Mouse (Mus musculus) left cerebral cortex, postnatal 25 days (tissue): ENCODE results near the gene Ttc16. TPM values are rescaled to one million over a fixed set of nuclear protein-coding genes. Genes with fewer than 3 reads are reported as not detected.
A peak's percentile ranks its signal among the peaks of the same experiment; 100 is the strongest.

Source experiments
- DNase-seq, 2 experiments: peaks; one replicate each; pipeline ENCODE4 v3.0.0; 2022; ENCODE audit warnings: low spot score in 2 of 2, mixed read lengths in 1 of 2
- intact Hi-C: fragments of 180-260 bp; cut with DNase I; formaldehyde crosslinking; loops from one replicate; pipeline ENCODE4 v1.15.1; 2025
- total RNA-seq, 2 experiments: library from RNA; stranded (reverse); gene quantifications; 2 replicates each; pipeline ENCODE4 v1.2.3; 2021

Ttc16 gene
- total RNA-seq, 2 experiments from 2014 or later, result 0.27 to 0.87 TPM

DNA sequence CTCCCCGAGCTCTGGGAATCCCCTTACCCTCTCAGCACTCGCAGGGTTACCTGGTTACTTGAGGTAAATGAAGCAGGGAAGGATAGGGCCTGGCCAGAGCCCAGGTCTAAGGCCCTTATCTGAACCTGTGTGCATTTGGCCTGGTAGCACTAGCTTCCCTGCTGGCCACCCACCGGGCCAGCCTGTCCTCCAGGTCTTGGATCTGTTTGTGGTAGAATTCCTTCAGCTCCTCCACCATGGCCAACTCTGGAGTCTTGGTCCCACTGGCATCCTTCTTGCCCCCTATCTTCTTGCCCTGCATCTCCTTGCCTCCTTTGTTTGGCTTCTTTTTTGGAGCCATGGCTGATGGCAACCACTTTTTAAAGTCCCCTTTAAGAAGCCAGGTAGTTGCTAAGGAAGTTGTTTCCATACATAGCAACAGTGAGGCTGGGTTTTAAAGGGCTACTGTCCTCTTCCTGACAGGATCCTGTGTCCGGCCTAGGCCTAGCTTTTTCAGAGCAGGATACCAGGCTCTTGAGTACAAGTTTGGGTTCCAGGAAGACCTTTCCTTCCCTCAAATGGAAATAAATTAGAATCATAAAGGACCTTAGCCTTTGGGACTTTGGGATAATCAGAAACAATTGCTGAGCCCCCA is 8.7 kb upstream of the Ttc16 start, which contains the start of gene Cfap157:
Cfap157 (minus strand) TSS at position 381 of the 634 bp plus-strand sequence.
- intact Hi-C loops, result loop anchor here (5.0 kb wide), 1 partner anchor 143 kb away; no protein-coding TSS in a partner anchor
- peak in 1 of 2 experiments; percentile 55 for DNase-seq

- intact Hi-C loops, result loop anchor here (5.0 kb wide), 1 partner anchor 146 kb away; no protein-coding TSS in a partner anchor
- no peak for DNase-seq
Measured at GRCm38 (mm10) chr2:32781710-32782109, 6.3 kb upstream of the Ttc16 start.

DNA sequence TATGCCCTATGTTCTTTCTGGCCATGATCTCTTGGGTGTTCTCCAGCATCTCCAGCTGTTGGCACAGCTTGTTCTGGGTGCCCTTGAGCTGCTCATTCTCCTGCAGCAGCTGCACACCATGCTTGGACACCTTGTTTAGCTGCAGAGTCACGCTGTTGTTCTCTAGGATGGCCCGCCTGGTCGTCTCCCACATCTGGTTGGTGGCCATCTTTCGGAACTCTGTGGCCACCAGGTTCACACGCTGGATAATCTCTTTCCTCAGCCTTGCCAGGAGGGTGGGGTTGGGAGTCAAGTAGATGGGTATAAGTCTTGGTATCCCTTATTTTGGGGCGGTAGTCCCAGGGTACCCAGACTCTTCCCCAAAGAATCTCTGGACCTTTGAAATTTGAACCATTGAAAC is 4.3 kb upstream of the Ttc16 start:
- DNase-seq, result no peak
- intact Hi-C loops, result loop anchor here (1.0 to 5.0 kb wide), 2 partner anchors 75 to 148 kb away; no protein-coding TSS in a partner anchor

- intact Hi-C loops, result loop anchor here (1.0 kb wide), 1 partner anchor 75 kb away; no protein-coding TSS in a partner anchor
Measured at GRCm38 (mm10) chr2:32779131-32779530, 3.7 kb upstream of the Ttc16 start.

DNA sequence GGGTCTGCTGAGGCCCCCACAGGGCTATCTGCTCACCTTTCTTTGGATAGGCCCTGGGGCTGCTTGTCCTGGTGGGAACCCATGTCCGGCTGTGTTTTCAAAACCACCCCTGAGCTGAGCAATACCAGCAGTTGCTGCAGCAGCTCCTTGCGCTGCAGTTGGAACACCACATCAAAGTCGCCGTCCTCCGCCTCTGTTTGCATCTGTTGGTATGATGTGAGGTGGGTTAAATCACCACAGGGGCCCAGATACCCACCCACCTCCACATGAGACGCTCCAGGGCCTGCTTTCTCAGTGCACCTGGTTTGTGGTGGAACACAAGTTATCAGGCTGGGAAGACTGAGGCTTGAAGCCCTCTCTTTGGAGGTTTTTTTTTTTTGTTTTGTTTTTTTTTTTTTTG is 2.6 kb upstream of the Ttc16 start:
- intact Hi-C loops, result no loop called here
- DNase-seq, result no peak

More at GRCm38 (mm10) chr2:32779131-32779530, 3.7 kb upstream of the Ttc16 start:
- peak; percentile 48 to 70 for DNase-seq

- intact Hi-C loops, result no loop called here
- no peak for DNase-seq
Measured at GRCm38 (mm10) chr2:32776192-32776591, 759 bp upstream of the Ttc16 start.

GRCm38 (mm10) chr2:32772626-32773279 is 2.7 kb downstream of the Ttc16 start:
- DNase-seq, result no peak
- intact Hi-C loops, result no loop called here

DNA sequence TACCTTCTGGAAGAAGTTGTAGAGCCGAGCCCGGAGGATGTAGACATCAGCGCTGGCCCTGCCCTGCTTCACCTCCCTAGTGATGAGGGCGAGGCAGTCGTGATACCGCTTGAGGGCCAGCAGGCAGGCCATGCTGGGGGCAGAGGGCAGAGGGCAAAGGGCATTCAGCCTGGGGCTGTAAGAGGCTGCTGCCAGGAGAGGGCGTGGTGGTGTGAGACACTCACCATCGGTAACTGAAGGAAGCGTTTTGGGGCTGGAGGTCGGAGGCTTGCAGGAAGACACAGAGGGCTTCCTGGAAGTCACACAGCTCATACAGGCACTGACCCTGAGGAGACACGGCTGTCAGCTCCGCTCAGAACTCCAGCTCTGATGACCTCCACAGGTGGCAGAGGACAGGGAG is 3.5 kb downstream of the Ttc16 start:
- intact Hi-C loops, result no loop called here
- no peak for DNase-seq

- intact Hi-C loops, result no loop called here
- DNase-seq, result no peak
Measured at GRCm38 (mm10) chr2:32769327-32770085, 5.9 kb downstream of the Ttc16 start.

DNA sequence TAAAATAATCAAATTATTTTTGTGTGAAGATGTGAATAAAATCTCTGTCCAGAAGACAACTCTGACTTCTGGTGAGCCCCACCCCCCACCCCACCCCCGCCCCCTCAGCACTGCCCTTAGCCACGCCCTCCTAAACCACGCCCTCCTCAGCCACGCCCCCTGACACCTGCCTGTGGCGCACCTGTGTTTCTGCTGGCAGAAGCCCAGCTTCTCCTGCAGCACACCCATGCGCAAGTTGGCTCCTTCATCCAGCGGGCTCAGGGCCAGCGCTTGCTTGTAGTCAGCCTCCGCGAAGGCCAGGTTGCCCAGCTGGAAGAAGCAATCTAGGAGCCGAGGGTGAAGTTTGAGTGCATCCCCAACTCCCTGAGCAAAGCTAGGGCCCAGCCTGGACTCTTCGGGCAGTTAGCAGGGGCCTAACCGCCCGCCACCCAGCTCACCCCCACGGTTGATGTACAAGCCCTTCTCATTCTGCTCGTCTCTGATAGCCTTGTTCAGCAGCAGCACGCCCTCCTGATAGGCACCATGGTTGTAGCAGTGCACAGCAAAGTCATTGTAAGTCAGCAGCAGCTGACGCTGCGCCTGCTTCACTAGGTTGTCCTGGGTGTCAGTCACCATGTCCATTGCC is 6.7 kb downstream of the Ttc16 start:
- intact Hi-C loops, result no loop called here
- DNase-seq, result no peak

DNA sequence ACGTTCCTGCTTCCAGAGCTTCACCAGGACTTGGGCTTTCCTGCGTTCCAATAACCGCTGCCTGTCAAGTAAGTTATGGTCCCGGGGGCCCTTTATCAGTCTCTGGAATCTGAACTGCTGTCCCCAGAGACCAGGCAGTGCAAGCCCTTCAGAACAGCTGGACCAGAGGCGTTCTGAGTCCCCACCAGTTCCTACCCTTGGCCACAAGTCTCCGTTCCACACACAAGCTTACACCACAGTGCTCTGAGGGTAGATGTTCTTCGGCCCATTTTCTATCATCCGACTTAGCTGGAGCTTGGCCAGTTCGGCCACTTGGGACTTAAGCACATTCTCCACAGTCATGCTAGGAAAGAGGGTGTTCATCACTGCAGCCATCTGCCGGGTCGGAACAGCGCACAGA is 8.2 kb downstream of the Ttc16 start:
- intact Hi-C loops, result no loop called here
- DNase-seq, result no peak

- DNase-seq, result no peak
- intact Hi-C loops, result no loop called here
Measured at GRCm38 (mm10) chr2:32763353-32763752, 12.1 kb downstream of the Ttc16 start.

- intact Hi-C loops, result no loop called here
- peak in 1 of 2 experiments; percentile 31 for DNase-seq
Measured at GRCm38 (mm10) chr2:32761859-32762258, 13.6 kb downstream of the Ttc16 start.

DNA sequence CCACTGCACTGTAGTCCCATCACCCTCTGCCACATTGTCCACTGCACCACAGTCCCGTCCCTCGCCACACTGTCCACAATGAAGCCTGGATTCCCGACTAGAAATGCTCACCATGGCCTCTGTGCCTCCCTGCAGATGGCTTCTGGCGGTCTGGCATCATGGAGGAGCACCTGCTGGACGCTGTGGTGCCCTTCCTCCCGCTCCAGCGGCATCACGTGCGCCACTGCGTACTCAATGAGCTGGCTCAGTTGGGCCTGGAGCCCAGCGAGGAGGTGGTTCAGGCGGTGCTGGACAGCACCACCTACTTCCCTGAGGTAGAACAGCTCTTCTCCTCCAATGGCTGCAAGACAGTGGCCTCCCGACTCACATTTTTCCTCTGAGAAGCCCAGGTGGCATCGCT is 14.1 kb downstream of the Ttc16 start:
- intact Hi-C loops, result no loop called here
- peak in 1 of 2 experiments; percentile 48 for DNase-seq

DNA sequence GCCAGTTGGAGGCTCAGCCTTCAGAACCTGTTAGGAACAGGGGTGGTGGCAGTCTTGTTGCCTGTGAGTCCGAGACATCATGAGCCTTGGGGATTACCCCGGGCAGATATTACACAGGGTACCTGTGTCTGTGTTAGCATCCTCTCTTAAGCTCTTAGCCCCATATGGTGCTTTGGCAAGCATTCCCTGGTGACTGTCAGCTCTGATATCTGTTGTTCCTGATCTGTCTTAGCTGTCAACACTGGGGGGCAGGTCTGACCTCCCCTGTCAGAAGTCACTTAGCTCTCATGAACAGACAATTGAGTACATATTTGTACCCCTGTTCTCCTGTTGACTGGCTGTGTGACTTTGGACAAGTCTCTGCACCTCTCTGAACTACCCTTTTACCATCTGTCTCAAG is 16.4 kb downstream of the Ttc16 start:
- intact Hi-C loops, result loop anchor here (5.0 kb wide), 1 partner anchor 132 kb away; no protein-coding TSS in a partner anchor

GRCm38 (mm10) chr2:32758503-32758902 is 16.9 kb downstream of the Ttc16 start:
- intact Hi-C loops, result loop anchor here (5.0 kb wide), 1 partner anchor 131 kb away; no protein-coding TSS in a partner anchor
- DNase-seq, result no peak

More for the DNA sequence above, 16.4 kb downstream of the Ttc16 start:
- no peak for DNase-seq

DNA sequence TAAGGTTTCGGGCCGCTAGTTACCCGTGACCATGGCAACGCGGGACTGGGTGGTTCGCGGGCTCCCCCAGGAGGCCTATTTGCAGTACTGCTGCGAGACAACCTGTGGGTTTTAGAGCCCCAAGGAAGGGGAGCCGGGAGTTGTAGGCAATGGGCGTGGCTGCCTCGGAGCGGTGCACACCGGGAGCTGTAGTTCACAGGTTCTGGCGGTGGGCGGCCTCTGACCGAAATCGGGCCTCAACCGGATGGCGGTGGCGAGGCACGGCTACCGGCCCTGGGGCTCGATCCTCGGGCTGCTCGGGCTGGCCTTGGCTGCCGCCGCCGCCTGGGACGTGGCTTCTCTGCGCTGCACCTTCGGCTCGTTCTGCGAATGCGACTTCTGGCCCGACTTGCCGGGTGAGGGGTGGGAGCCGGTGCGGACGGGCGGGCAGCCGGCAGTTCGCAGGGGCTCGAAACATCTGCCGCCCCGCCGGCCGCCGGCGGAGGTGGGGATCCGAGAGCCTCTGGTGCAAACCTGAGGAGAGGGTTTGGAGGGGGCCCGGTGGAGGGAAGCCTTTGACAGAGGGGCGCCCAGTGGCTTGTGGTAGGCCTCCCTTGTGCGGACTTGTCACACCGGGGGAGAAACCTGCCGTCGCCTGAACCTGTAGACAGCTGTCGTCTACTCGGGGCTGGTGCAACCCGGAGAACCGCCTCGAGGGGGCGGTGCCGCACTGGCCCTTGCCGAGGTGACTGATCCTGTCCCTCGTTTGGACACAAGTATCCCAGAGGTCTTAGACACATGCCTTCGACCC is 18.2 kb downstream of the Ttc16 start, which contains the start of gene Tor2a:
Tor2a (plus strand) TSS at position 179 of the 790 bp plus-strand sequence.
- intact Hi-C loops, result loop anchor here (1.0 to 5.0 kb wide), 2 partner anchors 44 to 130 kb away; partner anchors contain the start of gene Cdk9
- DNase-seq, result peak; percentile 98 to 99

DNA sequence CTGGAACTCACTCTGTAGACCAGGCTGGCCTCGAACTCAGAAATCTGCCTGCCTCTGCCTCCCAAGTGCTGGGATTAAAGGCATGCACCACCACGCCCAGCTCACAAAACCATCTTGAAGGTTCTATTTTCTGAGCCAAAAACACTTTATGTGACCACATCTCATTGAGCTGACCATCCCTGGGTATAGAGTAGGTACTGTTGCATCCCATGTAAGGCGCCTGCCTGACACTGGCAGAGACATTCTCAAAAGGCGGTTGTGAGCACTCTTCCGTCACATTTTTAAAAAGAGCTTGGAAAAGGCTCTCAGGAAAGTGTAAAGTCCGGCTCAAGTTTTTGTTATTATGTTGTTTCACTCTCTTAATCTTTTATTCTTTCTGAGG is 18.8 kb downstream of the Ttc16 start:
- intact Hi-C loops, result loop anchor here (1.0 to 5.0 kb wide), 2 partner anchors 43 to 129 kb away; partner anchors contain the start of gene Cdk9
- DNase-seq, result no peak

GRCm38 (mm10) chr2:32752181-32752580 is 23.3 kb downstream of the Ttc16 start:
- no peak for DNase-seq
- intact Hi-C loops, result no loop called here
